Mouse (Mus musculus) ES-Bruce4 (cell line): ENCODE results near the gene Nae1.

ENCODE experiments used
- CTCF ChIP-seq: IDR thresholded peaks from one replicate; pipeline ENCODE4 v1.8.1; 2011; ENCODE audit warnings: low read depth, low read length
- EP300 ChIP-seq: IDR thresholded peaks from 2 replicates; pipeline ENCODE4 v1.6.1; 2011; ENCODE audit warnings: low read depth, low read length; ENCODE audit not compliant: insufficient read depth
- POLR2A ChIP-seq: IDR thresholded peaks from one replicate; pipeline ENCODE4 v1.8.1; 2011; ENCODE audit warnings: low read length; ENCODE audit not compliant: insufficient read depth

DNA sequence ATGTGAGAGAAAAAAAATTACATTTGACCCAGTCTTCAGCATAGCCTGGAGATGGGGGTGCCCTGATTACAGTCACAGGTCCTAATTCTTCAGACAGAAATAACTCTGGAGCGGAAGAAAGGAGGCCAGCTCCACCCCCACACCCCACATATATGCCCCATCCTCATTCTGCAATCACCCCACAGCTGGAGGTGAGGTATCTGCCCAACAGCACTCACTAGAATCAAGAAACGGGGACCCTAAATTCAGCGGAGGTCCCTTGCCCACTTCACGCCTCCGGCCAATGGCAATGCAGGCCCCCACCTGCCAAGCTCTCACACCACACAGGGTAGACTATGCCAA lies 31.0 kb upstream of the Nae1 start:
- TF ChIP-seq POLR2A: no peak
- TF ChIP-seq CTCF: no peak
- TF ChIP-seq EP300: no peak
